Mouse (Mus musculus) heart, adult 2 months (tissue): ENCODE results near the gene Slc7a5. TPM values are rescaled to one million over a fixed set of nuclear protein-coding genes. Genes with fewer than 3 reads are reported as not detected.
A peak's percentile ranks its signal among the peaks of the same experiment; 100 is the strongest.

Experiments used
- DNase-seq, 2 experiments: peaks; one replicate each; pipeline ENCODE4 v3.0.0; 2021
- H3K27ac ChIP-seq: fragments of 200-600 bp; 2 replicates; pipeline ENCODE4 v1.8.1; 2022
- H3K27me3 ChIP-seq: fragments of 200-500 bp; 2 replicates; pipeline ENCODE4 v1.6.1; 2012; ENCODE audit warnings: mild to moderate bottlenecking, low read length, inconsistent platforms, mixed read lengths; ENCODE audit not compliant: control insufficient read depth, insufficient read depth
- H3K36me3 ChIP-seq: fragments of 200-500 bp; 2 replicates; pipeline ENCODE4 v1.6.1; 2012; ENCODE audit warnings: low read length, inconsistent platforms; ENCODE audit not compliant: control insufficient read depth, insufficient read depth
- H3K4me1 ChIP-seq: fragments of 200-500 bp; 2 replicates; pipeline ENCODE4 v1.6.1; 2011; ENCODE audit warnings: low read length; ENCODE audit not compliant: control insufficient read depth, insufficient read depth
- H3K4me3 ChIP-seq: fragments of 200-600 bp; 2 replicates; pipeline ENCODE4 v1.8.1; 2022
- H3K79me2 ChIP-seq: fragments of 200-500 bp; replicated peaks from 2 replicates; pipeline ENCODE4 v1.6.1; 2012; ENCODE audit warnings: mild to moderate bottlenecking, inconsistent platforms, low read length, moderate library complexity, mixed read lengths; ENCODE audit not compliant: control insufficient read depth, insufficient read depth
- H3K9ac ChIP-seq: fragments of 200-500 bp; 2 replicates; pipeline ENCODE4 v1.6.1; 2012; ENCODE audit warnings: low read depth, mild to moderate bottlenecking, control low read depth, inconsistent platforms, low read length, mixed read lengths
- CTCF ChIP-seq: fragments of 200-600 bp; IDR thresholded peaks from 2 replicates; pipeline ENCODE4 v1.8.1; 2022; ENCODE audit warnings: antibody characterized with exemption, mild to moderate bottlenecking, moderate library complexity
- EP300 ChIP-seq: fragments of 200-500 bp; IDR thresholded peaks from 2 replicates; pipeline ENCODE4 v1.6.1; 2011; ENCODE audit warnings: low read depth, low read length, control low read depth; ENCODE audit not compliant: insufficient read depth
- POLR2A ChIP-seq: fragments of 200-500 bp; IDR thresholded peaks from 2 replicates; pipeline ENCODE4 v1.6.1; 2011; ENCODE audit warnings: mild to moderate bottlenecking, low read depth, low read length, control low read depth; ENCODE audit not compliant: insufficient read depth
- WGBS: fragments of 180-500 bp; shearing (Covaris S2); methylation state at CpG from one replicate; pipeline ENCODE4 v1.1.7; 2018; 5-methylcytosine and 5-hydroxymethylcytosine counted together
- intact Hi-C: fragments of 180-260 bp; cut with DNase I; formaldehyde crosslinking; loops from one replicate; pipeline ENCODE4 v1.15.1; 2025
- polyA plus RNA-seq: library from polyadenylated mRNA; depleted of rRNA; stranded (reverse); fragments of >200 nt; gene quantifications from 2 replicates; pipeline ENCODE4 v1.2.3, GENCODE M21; 2012
- total RNA-seq, 2 experiments: library from RNA; stranded (reverse); gene quantifications; 2 replicates each; pipeline ENCODE4 v1.2.3; 2021

The Slc7a5 gene
- total and polyA plus RNA-seq, 3 experiments = 3.1 to 5.2 (median 4.6) TPM

GRCm38 (mm10) chr8:121908378-121909147 lies 1.1 kb upstream of the Slc7a5 start:
- 48% methylated on average over 8 of the region's 8 CpGs for WGBS
- no peak for DNase-seq
- H3K4me3 ChIP-seq = no peak overlapping the region
- H3K9ac ChIP-seq = no peak overlapping the region
- no peaks in the 10 kb centered on the region for H3K36me3 ChIP-seq
- no peaks in the 10 kb centered on the region for H3K27me3 ChIP-seq
- no peaks in the 10 kb centered on the region for H3K79me2 ChIP-seq
- no peak overlapping the region for H3K27ac ChIP-seq
- TF ChIP-seq CTCF (no peak), POLR2A (no peak)
- intact Hi-C loops = loop anchor here (1.0 kb wide), 2 partner anchors 34 to 57 kb away; no protein-coding TSS in a partner anchor
- H3K4me1 ChIP-seq = peaks cover 2% of the 10 kb centered on the region; the same call in 1 of the 2 replicates

GRCm38 (mm10) chr8:121906542-121907512 lies 667 bp downstream of the Slc7a5 start:
- peak overlapping the region; percentile 40 for H3K27ac ChIP-seq
- no peaks in the 10 kb centered on the region for H3K36me3 ChIP-seq
- H3K79me2 ChIP-seq = no peaks in the 10 kb centered on the region
- H3K4me3 ChIP-seq = peak overlapping the region; percentile 89
- WGBS = under 1% methylated on average over 66 of the region's 72 CpGs
- H3K4me1 ChIP-seq = peaks cover 4% of the 10 kb centered on the region
- intact Hi-C loops = no loop called here
- peak overlapping the region; percentile 80 for H3K9ac ChIP-seq
- no peaks in the 10 kb centered on the region for H3K27me3 ChIP-seq
- TF ChIP-seq CTCF (no peak), EP300 (no peak), POLR2A (no peak)
- DNase-seq = peak in 1 of 2 experiments; percentile 33

- H3K36me3 ChIP-seq = no peaks in the 10 kb centered on the region
- no peak overlapping the region for H3K4me3 ChIP-seq
- H3K9ac ChIP-seq = no peak overlapping the region
- no peak for DNase-seq
- no peaks in the 10 kb centered on the region for H3K79me2 ChIP-seq
- H3K27me3 ChIP-seq = no peaks in the 10 kb centered on the region
- WGBS = 42% methylated on average over 5 of the region's 5 CpGs
- H3K27ac ChIP-seq = no peak overlapping the region
- peaks cover 4% of the 10 kb centered on the region for H3K4me1 ChIP-seq
- intact Hi-C loops = no loop called here
- TF ChIP-seq POLR2A (no peak), CTCF (no peak), EP300 (no peak)
Observed at GRCm38 (mm10) chr8:121905864-121906263, 1.6 kb downstream of the Slc7a5 start.

GRCm38 (mm10) chr8:121905420-121905819 lies 2.1 kb downstream of the Slc7a5 start:
- TF ChIP-seq POLR2A (no peak), EP300 (no peak), CTCF (no peak)
- intact Hi-C loops = no loop called here
- Histone ChIP-seq H3K9ac (no peak overlapping the region), H3K27me3 (no peaks in the 10 kb centered on the region), H3K36me3 (no peaks in the 10 kb centered on the region), H3K79me2 (no peaks in the 10 kb centered on the region), H3K27ac (no peak overlapping the region), H3K4me3 (no peak overlapping the region), H3K4me1 (peaks cover 4% of the 10 kb centered on the region)
- WGBS = 57% methylated on average over 1 of the region's 1 CpGs
- no peak for DNase-seq

GRCm38 (mm10) chr8:121904999-121905398 lies 2.5 kb downstream of the Slc7a5 start:
- Histone ChIP-seq H3K27me3 (no peaks in the 10 kb centered on the region), H3K9ac (no peak overlapping the region), H3K79me2 (no peaks in the 10 kb centered on the region), H3K36me3 (no peaks in the 10 kb centered on the region), H3K4me1 (peaks cover 4% of the 10 kb centered on the region), H3K27ac (no peak overlapping the region), H3K4me3 (no peak overlapping the region)
- TF ChIP-seq POLR2A (no peak), EP300 (no peak), CTCF (no peak)
- WGBS = 87% methylated on average over 9 of the region's 9 CpGs
- DNase-seq = no peak
- intact Hi-C loops = no loop called here
